Mouse (Mus musculus) MEL (cell line): ENCODE results near the gene Ap5s1. TPM values are rescaled to one million over a fixed set of nuclear protein-coding genes. Genes with fewer than 3 reads are reported as not detected.

ENCODE experiments used
- DNase-seq: peaks from one replicate; pipeline ENCODE4 v3.0.0; 2011; ENCODE audit warnings: low read depth, low spot score
- H3K27ac ChIP-seq: 2 replicates; pipeline ENCODE4 v1.5.1; 2012; ENCODE audit warnings: low read depth, mild to moderate bottlenecking, control low read depth, low read length, moderate library complexity; ENCODE audit not compliant: control insufficient read depth
- H3K27me3 ChIP-seq, 2 experiments: fragments of 150-350 bp in 1 of 2; sonication (generic) in 1 of 2; 2 replicates each; pipeline ENCODE4 v1.6.1; 2012; ENCODE audit warnings: low read length in 2 of 2, mild to moderate bottlenecking in 2 of 2, improper control_type of control experiment in 1 of 2, moderate library complexity in 1 of 2; ENCODE audit not compliant: insufficient read depth in 2 of 2, control insufficient read depth in 1 of 2
- H3K36me3 ChIP-seq, 2 experiments: 2 replicates each; pipeline ENCODE4 v1.6.1; 2012 to 2014; ENCODE audit warnings: low read length in 2 of 2, improper control_type of control experiment in 1 of 2, inconsistent platforms in 1 of 2, mild to moderate bottlenecking in 1 of 2; ENCODE audit not compliant: insufficient read depth in 2 of 2, control insufficient read depth in 1 of 2
- H3K4me1 ChIP-seq, 2 experiments: fragments of 150-350 bp in 1 of 2; sonication (generic) in 1 of 2; 2 replicates each; pipeline ENCODE4 v1.6.1; 2012; ENCODE audit warnings: low read length in 2 of 2, improper control_type of control experiment in 1 of 2, mild to moderate bottlenecking in 1 of 2; ENCODE audit not compliant: insufficient read depth in 2 of 2, control insufficient read depth in 1 of 2
- H3K4me3 ChIP-seq, 2 experiments: fragments of 150-350 bp in 1 of 2; sonication (generic) in 1 of 2; 2 replicates each; pipeline ENCODE4 v1.5.1; 2012; ENCODE audit warnings: low read depth in 2 of 2, low read length in 2 of 2, mild to moderate bottlenecking in 2 of 2, moderate library complexity in 2 of 2, control low read depth in 1 of 2, improper control_type of control experiment in 1 of 2; ENCODE audit not compliant: control insufficient read depth in 1 of 2, insufficient read depth in 1 of 2
- H3K79me2 ChIP-seq: 2 replicates; pipeline ENCODE4 v1.6.1; 2012; ENCODE audit warnings: mild to moderate bottlenecking, low read length, moderate library complexity; ENCODE audit not compliant: control insufficient read depth, poor library complexity, insufficient read depth
- H3K9ac ChIP-seq: 2 replicates; pipeline ENCODE4 v1.6.1; 2012; ENCODE audit warnings: low read depth, mild to moderate bottlenecking, control low read depth, low read length, moderate library complexity; ENCODE audit not compliant: control insufficient read depth, poor library complexity, severe bottlenecking
- H3K9me3 ChIP-seq: fragments of 150-350 bp; sonication (generic); replicated peaks from 2 replicates; pipeline ENCODE4 v1.6.1; 2012; ENCODE audit warnings: mild to moderate bottlenecking, low read length, improper control_type of control experiment, moderate library complexity; ENCODE audit not compliant: insufficient read depth
- E2F4 ChIP-seq: IDR thresholded peaks from 2 replicates; pipeline ENCODE4 v1.6.1; 2011; ENCODE audit warnings: low read depth, low read length, improper control_type of control experiment, borderline replicate concordance
- GABPA ChIP-seq: IDR thresholded peaks from 2 replicates; pipeline ENCODE4 v1.6.1; 2012; ENCODE audit warnings: low read depth, mild to moderate bottlenecking, inconsistent platforms, low read length, improper control_type of control experiment, moderate library complexity
- HCFC1 ChIP-seq: IDR thresholded peaks from 2 replicates; pipeline ENCODE4 v1.6.1; 2012; ENCODE audit warnings: low read depth, mild to moderate bottlenecking, inconsistent platforms, low read length, improper control_type of control experiment, moderate library complexity
- KAT2A ChIP-seq: conservative IDR thresholded peaks from 2 replicates; pipeline ENCODE4 v1.6.1; 2012; ENCODE audit warnings: low read depth, low read length, improper control_type of control experiment, inconsistent platforms
- MAFK ChIP-seq: IDR thresholded peaks from 2 replicates; pipeline ENCODE4 v1.6.1; 2011; ENCODE audit warnings: low read depth, mild to moderate bottlenecking, low read length, improper control_type of control experiment, borderline replicate concordance
- MAX ChIP-seq: IDR thresholded peaks from 2 replicates; pipeline ENCODE4 v1.6.1; 2011; ENCODE audit warnings: low read length, improper control_type of control experiment
- MAZ ChIP-seq: IDR thresholded peaks from 2 replicates; pipeline ENCODE4 v1.6.1; 2012; ENCODE audit warnings: low read depth, mild to moderate bottlenecking, inconsistent platforms, low read length, improper control_type of control experiment
- MEF2A ChIP-seq: IDR thresholded peaks from 2 replicates; pipeline ENCODE4 v1.6.1; 2014; ENCODE audit warnings: low read depth, mild to moderate bottlenecking, inconsistent platforms, low read length, improper control_type of control experiment; ENCODE audit not compliant: poor library complexity, insufficient replicate concordance, severe bottlenecking; ENCODE audit errors: extremely low read depth
- MYB ChIP-seq: IDR thresholded peaks from 2 replicates; pipeline ENCODE4 v1.6.1; 2011; ENCODE audit warnings: mild to moderate bottlenecking, low read depth, low read length, improper control_type of control experiment
- NELFE ChIP-seq: IDR thresholded peaks from 2 replicates; pipeline ENCODE4 v1.6.1; 2011; ENCODE audit warnings: low read depth, low read length, improper control_type of control experiment
- NRF1 ChIP-seq: IDR thresholded peaks from 2 replicates; pipeline ENCODE4 v1.6.1; 2014; ENCODE audit warnings: low read depth, mild to moderate bottlenecking, inconsistent platforms, low read length, improper control_type of control experiment, moderate library complexity; ENCODE audit not compliant: poor library complexity, insufficient read depth, severe bottlenecking
- POLR2AphosphoS5 ChIP-seq: IDR thresholded peaks from 2 replicates; pipeline ENCODE4 v1.6.1; 2012; ENCODE audit warnings: low read depth, borderline replicate concordance, mild to moderate bottlenecking, inconsistent platforms, low read length, moderate library complexity, mixed read lengths
- TAL1 ChIP-seq: IDR thresholded peaks from 2 replicates; pipeline ENCODE4 v1.6.1; 2012; ENCODE audit warnings: mild to moderate bottlenecking, inconsistent platforms, low read length, moderate library complexity, mixed read lengths
- TBP ChIP-seq: IDR thresholded peaks from 2 replicates; pipeline ENCODE4 v1.8.0; 2011; ENCODE audit warnings: low read depth, low read length, improper control_type of control experiment
- TCF12 ChIP-seq: IDR thresholded peaks from 2 replicates; pipeline ENCODE4 v1.6.1; 2014; ENCODE audit warnings: low read depth, mild to moderate bottlenecking, inconsistent platforms, low read length, improper control_type of control experiment, moderate library complexity
- USF1 ChIP-seq: IDR thresholded peaks from 2 replicates; pipeline ENCODE4 v1.6.1; 2014; ENCODE audit warnings: low read depth, mild to moderate bottlenecking, inconsistent platforms, low read length, improper control_type of control experiment, moderate library complexity
- USF2 ChIP-seq, 2 experiments: IDR thresholded peaks; 2 replicates each; pipeline ENCODE4 v1.6.1; 2011 to 2012; ENCODE audit warnings: improper control_type of control experiment in 2 of 2, low read length in 2 of 2, borderline replicate concordance in 1 of 2, inconsistent platforms in 1 of 2, low read depth in 1 of 2, mild to moderate bottlenecking in 1 of 2; ENCODE audit not compliant: insufficient read depth in 1 of 2
- ZC3H11A ChIP-seq: IDR thresholded peaks from 2 replicates; pipeline ENCODE4 v1.6.1; 2012; ENCODE audit warnings: low read depth, mild to moderate bottlenecking, inconsistent platforms, low read length, improper control_type of control experiment
- ZMIZ1 ChIP-seq: IDR thresholded peaks from 2 replicates; pipeline ENCODE4 v1.6.1; 2012; ENCODE audit warnings: low read depth, mild to moderate bottlenecking, inconsistent platforms, low read length, improper control_type of control experiment, moderate library complexity
- ZNF384 ChIP-seq: IDR thresholded peaks from 2 replicates; pipeline ENCODE4 v1.6.1; 2012; ENCODE audit warnings: low read depth, mild to moderate bottlenecking, inconsistent platforms, low read length, improper control_type of control experiment
- polyA plus RNA-seq, 2 experiments: library from polyadenylated mRNA; stranded (reverse) in 1 of 2; unstranded in 1 of 2; fragments of >175 nt in 1 of 2; fragments of >200 nt in 1 of 2; gene quantifications; 2 replicates each; pipeline versions ENCODE4 v1.2.1 to v1.2.4; 2012; ENCODE audit warnings: low replicate concordance in 2 of 2, low read depth in 1 of 2; ENCODE audit not compliant: insufficient read length in 2 of 2, insufficient read depth in 1 of 2, missing spikeins in 1 of 2
- total RNA-seq: library from RNA; depleted of rRNA; stranded (reverse); fragments of 300-350 nt; gene quantifications from 2 replicates; pipeline ENCODE4 v1.2.3, GENCODE M21; 2012

Ap5s1 gene
- total and polyA plus RNA-seq, 3 experiments = 9.6 to 12.7 TPM; not detected in 1

- Histone ChIP-seq H3K79me2 (peaks cover 1% of the 10 kb centered on the region; the same call in 1 of the 2 replicates), H3K4me3 (no peak overlapping the region), H3K36me3 (peaks cover 0 to 27% of the 10 kb centered on the region in 2 experiments; a peak in 2 of 4 replicates), H3K9me3 (no peaks in the 10 kb centered on the region), H3K27ac (no peak overlapping the region), H3K9ac (no peak overlapping the region), H3K4me1 (peaks cover 7 to 55% of the 10 kb centered on the region in 2 experiments; a peak in 3 of 4 replicates), H3K27me3 (no peaks in the 10 kb centered on the region)
- no peak for TF ChIP-seq USF1
- no peak for TF ChIP-seq MEF2A
- no peak for TF ChIP-seq NRF1
- TF ChIP-seq POLR2AphosphoS5 = no peak
- TF ChIP-seq ZMIZ1 = no peak
- TF ChIP-seq TBP = no peak
- no peak for TF ChIP-seq E2F4
- TF ChIP-seq ZC3H11A = no peak
- no peak for TF ChIP-seq MAFK
- no peak for TF ChIP-seq KAT2A
- no peak for TF ChIP-seq MAZ
- TF ChIP-seq ZNF384 = no peak
- no peak for TF ChIP-seq USF2 (IDR thresholded peaks at IDR 0.05; ENCODE audit: borderline replicate concordance in 1 of 2, insufficient read depth in 1 of 2, low read depth in 1 of 2, low read length in 2 of 2)
- no peak for TF ChIP-seq TCF12
- no peak for TF ChIP-seq TAL1
- no peak for TF ChIP-seq MYB
- no peak for TF ChIP-seq GABPA
- TF ChIP-seq HCFC1 = no peak
- TF ChIP-seq NELFE = no peak
- TF ChIP-seq MAX = no peak
- DNase-seq = no peak
Observed at GRCm38 (mm10) chr2:131208356-131208755, 1.5 kb downstream of the Ap5s1 start.
